ENCODE assay signal across 7 mouse cellular contexts in the genomic region with DNA sequence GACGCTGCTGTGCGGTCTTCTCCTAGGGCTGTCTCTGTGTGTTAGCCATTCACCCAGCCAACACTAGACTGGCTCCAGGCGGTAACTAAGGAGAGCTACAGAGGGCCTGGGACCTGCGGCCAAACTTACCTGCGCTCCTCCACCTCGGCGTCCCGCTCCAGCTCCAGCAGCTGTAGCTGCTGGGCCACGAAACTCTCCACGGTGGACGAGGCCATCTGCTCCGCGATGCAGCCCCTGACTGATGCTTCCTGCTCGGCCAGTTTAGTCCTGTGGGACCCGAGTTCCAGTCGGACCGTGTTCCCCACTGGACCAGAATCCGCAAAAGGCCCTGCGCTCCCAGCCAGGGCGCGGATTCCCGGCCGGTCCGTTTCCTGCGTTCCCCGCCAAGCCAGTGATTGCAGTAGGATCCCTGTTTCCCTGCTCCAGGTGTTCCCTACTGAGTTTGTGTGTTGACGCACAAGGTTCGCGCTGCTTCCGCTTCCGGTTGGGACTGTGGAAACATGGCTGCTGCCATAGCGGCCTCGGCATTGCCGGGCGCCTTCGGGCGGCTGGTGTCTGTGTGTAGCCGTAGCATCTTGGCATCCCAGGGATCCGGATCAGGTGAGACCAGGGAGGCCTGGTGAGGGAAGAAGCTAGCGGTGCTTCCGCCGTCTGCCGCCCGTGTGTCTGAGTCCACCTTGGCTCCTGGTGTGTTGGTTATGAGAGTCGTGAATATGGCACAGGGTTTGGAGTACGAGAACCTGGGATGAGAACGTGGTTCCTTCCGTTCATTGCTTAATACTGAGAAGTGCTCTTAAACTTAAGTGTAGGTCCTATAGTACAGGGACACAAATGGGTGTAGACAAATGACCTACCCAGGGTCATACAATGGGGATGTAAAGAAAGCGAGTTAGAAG. TPM values are rescaled to one million over a fixed set of nuclear protein-coding genes. Genes with fewer than 3 reads are reported as not detected.
A peak's percentile ranks its signal among the peaks of the same experiment; 100 is the strongest.
DNase-seq lines count a peak whose midpoint lies in the region; ATAC-seq lines count a peak whose summit lies in the region.

A gene (plus strand): TSS at position 330 of the 896 bp plus-strand sequence.
A gene (minus strand): TSS at position 446 of the 896 bp plus-strand sequence.

- peaks cover 7% of the 10 kb centered on the region for H3K4me1 ChIP-seq in intestine, embryonic 15.5 days (replicated peaks)
- H3K4me1 ChIP-seq in midbrain, embryonic 10.5 days = peaks cover 24% of the 10 kb centered on the region

- H3K9me3 ChIP-seq in intestine, embryonic 15.5 days = no peaks in the 10 kb centered on the region
- H3K9me3 ChIP-seq in midbrain, embryonic 10.5 days (replicated peaks) = no peaks in the 10 kb centered on the region

- WGBS in intestine, embryonic 15.5 days = under 1% methylated on average over 49 of the region's 49 CpGs
- under 1% methylated on average over 49 of the region's 49 CpGs for WGBS in midbrain, embryonic 10.5 days

- H3K36me3 ChIP-seq in intestine, embryonic 15.5 days = 0 out of 2 replicates have a peak, but pooled peaks cover 8% of the 10 kb centered on the region
- H3K36me3 ChIP-seq in midbrain, embryonic 10.5 days = peaks cover 64% of the 10 kb centered on the region

- intact Hi-C loops in gastrocnemius, postnatal 36 days (cut with DNase I) = no loop called here
- intact Hi-C loops in left cerebral cortex, postnatal 25 days (cut with DNase I) = no loop called here

- peak; percentile 95 for ATAC-seq in intestine, embryonic 15.5 days

- no peaks in the 10 kb centered on the region for H3K27me3 ChIP-seq in intestine, embryonic 15.5 days (replicated peaks)
- no peaks in the 10 kb centered on the region for H3K27me3 ChIP-seq in midbrain, embryonic 10.5 days (ENCODE audit: low read depth, poor library complexity, severe bottlenecking)

- peak within 1 kb of the TSS; percentile 85 for H3K4me3 ChIP-seq in intestine, embryonic 15.5 days (replicated peaks)
- peak within 1 kb of the TSS; percentile 85 for H3K4me3 ChIP-seq in midbrain, embryonic 10.5 days

- peak within 1 kb of the TSS; percentile 66 for H3K4me2 ChIP-seq in intestine, embryonic 15.5 days (replicated peaks)

- H3K9ac ChIP-seq in intestine, embryonic 15.5 days = peak within 1 kb of the TSS; percentile 76

- DNase-seq in adrenal gland, adult 2 months = peak; percentile 92
- peak; percentile 80 for DNase-seq in embryo, embryonic 11.5 days (ENCODE audit: low read depth, low spot score)
- DNase-seq in gastrocnemius, postnatal 36 days = peak; percentile 83 to 92
- peak; percentile 93 to 96 for DNase-seq in left cerebral cortex, postnatal 25 days (ENCODE audit: low spot score in 2 of 2)
- DNase-seq in midbrain, embryonic 10.5 days (ENCODE audit: low spot score) = peak; percentile 90
- DNase-seq in right cerebral cortex, postnatal 4 days = peak; percentile 89

- H3K27ac ChIP-seq in intestine, embryonic 15.5 days = peak within 1 kb of the TSS; percentile 66
- peak within 1 kb of the TSS; percentile 89 for H3K27ac ChIP-seq in midbrain, embryonic 10.5 days (replicated peaks)

RNA-seq across cellular contexts. Expression of the first gene that starts in this region (rescaled TPM):
- total RNA-seq in adrenal gland, adult 2 months (2021) = 10 to 100 TPM; 70.0 to 74.6 TPM
- polyA plus RNA-seq in adrenal gland, adult 2 months (2012; rRNA removed) = 56.4 and 65.9 TPM in 2 replicates
- total RNA-seq in gastrocnemius, postnatal 36 days (2021) = 10 to 100 TPM; 57.2 to 61.2 TPM
- 127 and 138 TPM in 2 replicates for polyA plus RNA-seq in intestine, embryonic 15.5 days (2015; fragmentation: Nextera tagmentation; extraction: Ambion mirVana)
- 10 to 100 TPM; 49.9 to 55.9 TPM for total RNA-seq in left cerebral cortex, postnatal 25 days (2021)
- polyA plus RNA-seq in midbrain, embryonic 10.5 days (2016; fragmentation: Nextera tagmentation; extraction: Ambion mirVana) = 122 and 139 TPM in 2 replicates

RNA-seq across cellular contexts. Expression of the second gene that starts in this region (rescaled TPM):
- total RNA-seq in adrenal gland, adult 2 months (2021) = 1 to 10 TPM; 4.9 to 7.1 TPM
- polyA plus RNA-seq in adrenal gland, adult 2 months (2012; rRNA removed) = 4.6 and 5.9 TPM in 2 replicates
- 1 to 10 TPM; 3.3 to 4.6 TPM for total RNA-seq in gastrocnemius, postnatal 36 days (2021)
- 7.7 and 8.8 TPM in 2 replicates for polyA plus RNA-seq in intestine, embryonic 15.5 days (2015; fragmentation: Nextera tagmentation; extraction: Ambion mirVana)
- total RNA-seq in left cerebral cortex, postnatal 25 days (2021) = 10 to 100 TPM in 1 of 2 experiments, 1 to 10 TPM in 1; 9.3 to 10.4 TPM
- 10.2 and 11.5 TPM in 2 replicates for polyA plus RNA-seq in midbrain, embryonic 10.5 days (2016; fragmentation: Nextera tagmentation; extraction: Ambion mirVana)

Comparison
In these comparisons a context has a peak if more than half of its experiments do, and no peak if none do; other contexts are left out.
1. Peak in every context shown above with its lines: DNase-seq, ATAC-seq, H3K4me3 ChIP-seq and H3K27ac ChIP-seq.